Mouse (Mus musculus) gastrocnemius, adult 18-20 months (tissue): Measurements from ENCODE around the gene Csn1s2b. TPM values are rescaled to one million over a fixed set of nuclear protein-coding genes. Genes with fewer than 3 reads are reported as not detected.
"Not testable (repeated sequence)": the region's sequence is repeated elsewhere in the genome, so short reads cannot be mapped to it uniquely, and the experiment has no call there.

Experiments
- DNase-seq: peaks from one replicate; pipeline ENCODE4 v3.0.0; 2021; ENCODE audit warnings: low spot score
- long read RNA-seq, 2 experiments: library from polyadenylated mRNA; stranded (forward); transcript quantifications; one replicate each; pipeline ENCODE4 v2.0.0; 2021
- total RNA-seq, 2 experiments: library from RNA; stranded (reverse); gene quantifications; 2 replicates each; pipeline ENCODE4 v1.2.3; 2021

Csn1s2b gene
- not detected for total RNA-seq
- long read RNA-seq, experiment 1, result 0 reads
- long read RNA-seq, experiment 2, result 0 reads

DNA sequence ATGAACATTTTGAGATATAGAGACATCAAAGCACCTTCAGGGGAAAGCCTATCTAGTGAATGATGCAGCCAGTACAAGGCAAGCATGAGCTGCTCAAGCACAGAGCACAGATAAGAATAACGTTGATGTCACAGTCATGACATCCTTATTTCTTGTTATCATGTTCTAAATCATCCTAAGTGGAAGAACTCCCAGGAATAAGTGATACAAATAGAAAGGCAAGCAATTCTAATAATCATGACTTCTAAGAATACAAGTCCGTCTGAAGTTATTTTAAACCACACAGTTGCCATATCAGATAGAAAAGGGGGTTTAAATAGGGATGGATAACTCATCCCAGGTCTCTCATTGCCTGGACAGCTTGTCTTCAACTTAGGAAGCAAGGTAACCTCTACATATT, at the start of gene Csn1s2b:
Gene Csn1s2b, plus strand, starts transcription at position 301 of the 400 bp plus-strand sequence.
- DNase-seq, result no peak

- no peak for DNase-seq
These were observed 43.3 kb upstream of the Csn1s2b start for GRCm38 (mm10) chr5:87764546-87764945.

- not testable (repeated sequence) for DNase-seq
These were observed 35.7 kb upstream of the Csn1s2b start for GRCm38 (mm10) chr5:87772151-87772550.

GRCm38 (mm10) chr5:87774267-87774666, 33.6 kb upstream of the Csn1s2b start, which contains the start of gene Csn1s2a:
Gene Csn1s2a, plus strand, starts transcription at chr5:87774567.
- DNase-seq, result no peak

DNA sequence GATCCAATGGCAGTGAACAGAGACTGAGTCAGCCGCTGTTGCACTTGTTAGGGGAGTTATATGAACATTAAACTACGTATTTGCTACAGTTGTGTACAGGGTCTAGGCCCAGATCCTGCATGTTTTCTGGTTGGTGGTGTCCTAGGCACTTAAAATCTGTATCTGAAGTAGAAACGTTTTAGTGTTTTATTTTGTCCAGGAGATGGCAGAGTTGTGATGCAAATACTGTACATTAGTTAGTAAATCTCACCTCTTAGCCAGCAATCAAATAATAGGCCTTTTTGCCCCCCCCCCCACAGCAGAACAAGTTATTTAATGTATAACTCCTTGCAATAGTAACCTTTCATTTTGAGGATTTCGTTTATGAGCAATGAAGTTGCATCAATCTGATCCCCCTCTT, 25.2 kb upstream of the Csn1s2b start:
- DNase-seq, result no peak

GRCm38 (mm10) chr5:87809253-87809652, 1.4 kb downstream of the Csn1s2b start:
- DNase-seq, result no peak

GRCm38 (mm10) chr5:87825386-87825785, 17.5 kb downstream of the Csn1s2b start, which contains the start of gene Prr27:
Gene Prr27, plus strand, starts transcription at chr5:87825686.
- DNase-seq, result no peak

DNA sequence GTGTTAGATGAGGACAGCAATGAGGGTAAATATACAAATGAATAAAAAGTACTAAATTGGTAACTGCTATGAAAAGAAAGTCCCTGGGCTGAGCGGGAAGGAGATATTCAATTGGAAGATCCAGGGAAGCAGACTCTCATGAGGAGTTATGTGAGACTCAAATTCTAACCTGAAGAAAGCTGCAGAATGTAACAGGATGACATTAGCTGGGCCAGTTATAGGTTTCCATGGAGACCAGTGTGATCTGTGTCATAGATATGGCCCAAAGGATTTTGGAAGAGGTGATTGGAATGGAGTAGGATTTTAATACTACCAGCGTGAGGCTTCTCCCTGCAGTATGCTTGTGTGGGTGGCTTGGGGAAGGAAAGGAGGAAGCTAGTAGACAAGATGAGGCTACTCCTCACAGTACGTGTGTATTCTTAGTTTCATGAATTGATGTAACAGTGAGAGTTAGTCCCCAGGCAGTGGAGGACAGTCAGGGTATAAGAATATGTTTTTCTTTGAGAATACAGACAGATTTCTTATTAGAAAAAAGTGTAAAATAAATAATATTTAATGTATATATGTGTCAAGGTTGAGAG, 47.3 kb downstream of the Csn1s2b start:
- no peak for DNase-seq

- DNase-seq, result no peak
These were observed 62.2 kb downstream of the Csn1s2b start for GRCm38 (mm10) chr5:87870084-87870483.

DNA sequence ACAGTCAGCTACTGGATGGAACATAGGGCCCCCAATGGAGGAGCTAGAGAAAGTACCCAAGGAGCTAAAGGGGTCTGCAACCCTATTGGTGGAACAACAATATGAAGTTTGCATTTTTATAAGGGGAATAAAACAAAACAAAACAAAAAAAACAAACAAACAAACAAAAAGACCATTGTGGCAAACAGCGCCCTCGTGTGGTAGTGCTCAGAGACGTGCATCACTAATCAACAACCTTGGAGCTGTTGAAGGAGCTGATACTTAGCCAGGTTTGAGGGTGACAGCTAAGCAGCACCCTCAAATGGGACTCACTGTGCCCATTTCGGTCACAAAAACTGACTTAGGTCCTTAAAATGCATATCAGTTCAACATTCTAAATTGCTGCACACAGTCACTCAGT, 63.5 kb downstream of the Csn1s2b start:
- no peak for DNase-seq

Other genes with a start within 250 kb of the Csn1s2b start
- gene Sult1d1, start 239.1 kb upstream of the Csn1s2b start, total RNA-seq, result not detected
- not detected for gene Sult1e1, start 216.5 kb upstream of the Csn1s2b start, total RNA-seq
- gene Csn1s1, start 141.9 kb upstream of the Csn1s2b start, total RNA-seq, result not detected
- gene Csn2, start 108.5 kb upstream of the Csn1s2b start, total RNA-seq, result not detected
- gene Csn1s2a, start 33.5 kb upstream of the Csn1s2b start, total RNA-seq, result not detected
- not detected for gene Prr27, start 17.6 kb downstream of the Csn1s2b start, total RNA-seq
- not detected for gene Odam, start 76.9 kb downstream of the Csn1s2b start, total RNA-seq
- not detected for gene Csn3, start 117.5 kb downstream of the Csn1s2b start, total RNA-seq
- gene 2310003L06Rik, start 161.4 kb downstream of the Csn1s2b start, total RNA-seq, result not detected
- gene Gm28434, start 161.4 kb downstream of the Csn1s2b start, total RNA-seq, result not detected
- gene Cabs1, start 171.4 kb downstream of the Csn1s2b start, total RNA-seq, result not detected
- gene Smr3a, start 194.5 kb downstream of the Csn1s2b start, total RNA-seq, result not detected